Mouse (Mus musculus) mesoderm, embryonic 11.5 days (tissue): ENCODE data around the gene Gm10570.
A peak's percentile ranks its signal among the peaks of the same experiment; 100 is the strongest.

Experiments
- DNase-seq: peaks from one replicate; pipeline ENCODE4 v3.0.0-alpha.2; 2012; ENCODE audit warnings: low read depth, low spot score

Gene Gm10570

DNA sequence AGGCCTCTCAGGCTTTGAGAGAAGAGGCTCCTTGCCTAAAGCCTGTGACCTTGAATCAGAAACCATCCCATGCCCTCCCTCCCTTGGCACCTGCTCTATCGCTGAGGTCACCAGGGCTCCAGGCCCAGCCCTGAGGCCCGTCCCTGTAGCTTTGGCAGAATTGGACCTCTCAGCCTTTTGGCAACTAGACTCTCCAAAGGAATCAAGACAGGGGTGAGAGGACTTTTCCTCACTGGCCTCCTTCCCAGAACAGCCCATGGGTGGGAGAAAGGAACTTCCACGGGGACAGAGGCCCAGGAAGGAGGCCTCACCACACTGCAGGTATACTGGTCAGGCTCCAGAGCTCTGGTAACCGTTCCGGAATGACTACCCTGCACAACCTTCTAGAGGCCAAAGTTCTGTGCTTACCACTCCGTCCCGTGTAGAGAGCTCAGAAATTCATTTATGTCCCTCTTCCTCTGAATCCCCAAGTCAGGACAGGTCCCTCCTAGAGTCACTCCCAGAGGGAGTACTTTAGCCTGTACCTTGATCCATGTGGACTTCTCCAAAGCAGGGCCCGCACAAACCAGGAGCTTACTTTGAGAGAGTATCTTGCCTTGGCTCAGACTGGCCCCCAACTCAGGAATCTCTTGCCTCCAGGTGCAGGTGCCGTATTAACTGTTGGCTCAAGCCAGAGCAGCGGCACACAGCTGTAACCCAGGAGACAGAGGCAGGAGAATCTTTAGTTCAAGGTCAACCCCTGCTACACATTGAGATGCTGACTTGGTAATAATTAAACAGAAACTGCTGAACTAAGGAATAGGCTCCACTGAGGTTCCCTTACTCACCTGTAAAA, 1.5 kb downstream of the Gm10570 start:
- no peak for DNase-seq

DNA sequence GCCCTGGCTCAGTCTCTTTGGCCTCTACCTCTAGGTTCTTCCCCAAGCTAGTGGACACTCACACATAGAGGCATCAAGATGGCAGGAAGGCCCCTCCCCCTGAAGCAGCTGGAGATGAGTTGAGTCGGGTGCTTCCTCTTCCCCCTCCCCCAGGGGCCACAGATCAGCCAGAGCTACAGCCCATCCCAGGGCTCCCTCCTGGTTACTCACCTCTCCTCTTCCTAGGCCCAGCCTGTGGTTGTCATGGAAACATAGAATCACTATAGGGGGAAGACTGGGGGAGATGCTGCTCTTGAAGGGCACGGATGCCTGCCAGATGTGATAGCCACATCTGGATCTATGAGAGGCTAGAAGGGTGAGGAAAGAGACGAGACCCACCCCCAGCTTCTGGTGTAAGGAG, 3.7 kb downstream of the Gm10570 start:
- peak; percentile 33 for DNase-seq

DNA sequence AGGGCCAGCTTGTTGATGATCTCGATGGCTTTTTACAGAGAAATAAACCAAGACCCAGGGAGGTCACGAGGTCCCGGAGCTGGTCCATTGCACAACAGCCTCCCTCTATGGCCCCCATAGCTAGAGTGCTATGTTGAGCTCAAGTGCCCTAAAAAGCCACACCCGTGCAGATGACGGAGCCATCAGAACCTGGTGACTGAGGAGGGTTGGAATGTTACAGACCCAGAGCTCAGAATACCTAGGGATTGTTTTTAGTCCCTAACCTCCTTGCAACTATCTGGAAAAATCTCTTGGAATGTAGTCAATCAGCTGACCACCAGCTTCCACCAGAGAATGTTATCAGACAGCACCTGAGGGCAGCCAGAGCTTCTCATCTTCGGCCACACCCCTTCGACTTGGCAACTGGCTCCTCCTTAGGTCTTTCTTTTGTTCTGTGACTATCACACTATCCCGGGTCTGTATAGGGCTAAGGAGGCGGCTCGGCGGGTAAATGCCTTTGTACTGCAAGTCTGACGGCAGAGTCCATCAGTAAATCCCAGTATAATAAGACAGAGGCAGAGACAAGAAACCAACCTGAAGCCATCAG, 6.1 kb downstream of the Gm10570 start:
- no peak for DNase-seq

DNA sequence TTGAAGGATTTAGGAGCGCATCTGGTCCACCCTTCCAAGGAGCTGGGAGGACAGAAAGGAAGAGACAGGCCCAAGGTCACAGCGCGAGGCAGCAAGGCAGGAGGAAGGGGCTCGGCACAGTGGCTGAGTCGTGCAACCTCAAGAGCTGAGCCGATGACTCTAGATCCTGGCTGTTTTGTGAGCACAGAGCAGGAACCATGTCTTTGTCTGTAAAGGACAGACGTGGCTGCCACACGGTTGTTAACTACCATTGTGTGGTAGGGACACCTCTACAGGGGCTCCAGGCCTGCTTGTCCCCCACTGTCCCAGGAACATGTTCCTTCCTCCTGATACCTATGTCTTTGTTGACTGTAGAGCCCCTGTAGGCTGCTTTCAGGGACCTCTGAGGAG, 8.8 kb downstream of the Gm10570 start:
- DNase-seq: no peak

DNA sequence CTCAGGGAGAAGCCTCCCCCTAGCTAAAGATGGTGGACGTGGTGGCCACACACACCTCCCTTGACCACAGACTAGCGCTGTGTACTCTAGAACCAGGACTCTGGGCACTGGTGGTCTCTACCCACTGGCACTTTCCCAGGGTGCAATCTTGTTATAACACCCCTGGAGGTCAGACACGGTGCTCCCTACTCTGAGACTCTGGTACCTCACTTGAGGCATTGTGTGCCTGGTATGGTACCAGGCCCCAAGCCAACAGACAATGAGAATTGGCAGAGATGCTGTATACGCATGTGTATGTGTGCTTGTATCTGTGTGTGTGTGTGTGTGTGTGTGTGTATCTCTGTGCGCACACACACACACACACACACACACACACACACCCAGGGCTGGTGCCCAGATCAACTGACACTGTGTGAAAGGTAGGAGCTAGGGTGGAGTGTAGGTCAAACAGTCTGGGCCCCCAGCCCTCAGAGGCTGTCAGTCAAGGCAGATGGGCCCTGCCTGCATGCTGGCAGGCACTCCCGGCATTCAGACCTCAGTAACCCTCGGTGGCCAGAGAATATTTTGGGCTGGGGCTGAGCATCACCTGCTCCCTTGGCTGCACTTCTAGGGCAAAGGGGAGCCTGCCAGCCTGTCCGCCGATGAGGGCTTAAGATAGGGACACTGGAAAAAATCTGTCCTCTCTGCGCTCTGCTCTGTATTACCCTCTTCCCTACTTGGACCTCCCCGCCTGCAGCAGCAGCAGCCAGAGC, 9.4 kb downstream of the Gm10570 start:
- DNase-seq: no peak

DNA sequence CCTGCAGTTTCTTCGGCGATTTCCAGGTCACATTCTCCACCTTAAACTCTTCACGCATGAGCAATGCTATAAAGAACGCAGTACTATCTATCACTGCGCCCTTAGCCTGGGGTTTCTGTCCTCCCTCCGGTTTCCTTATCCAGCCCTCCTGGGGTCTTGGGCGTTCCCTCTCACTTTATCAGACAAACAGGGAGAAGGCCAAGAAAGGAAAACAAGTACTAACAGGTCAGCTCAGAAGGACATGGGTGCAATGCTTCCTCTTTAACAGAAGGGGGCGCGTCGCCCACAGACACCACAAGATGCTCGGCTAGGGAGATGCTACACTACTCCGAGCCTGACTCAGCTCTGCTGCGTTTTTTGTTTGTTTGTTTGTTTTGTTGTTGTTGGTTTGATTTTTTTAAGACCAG, 11.3 kb downstream of the Gm10570 start:
- peak; percentile 70 for DNase-seq

DNA sequence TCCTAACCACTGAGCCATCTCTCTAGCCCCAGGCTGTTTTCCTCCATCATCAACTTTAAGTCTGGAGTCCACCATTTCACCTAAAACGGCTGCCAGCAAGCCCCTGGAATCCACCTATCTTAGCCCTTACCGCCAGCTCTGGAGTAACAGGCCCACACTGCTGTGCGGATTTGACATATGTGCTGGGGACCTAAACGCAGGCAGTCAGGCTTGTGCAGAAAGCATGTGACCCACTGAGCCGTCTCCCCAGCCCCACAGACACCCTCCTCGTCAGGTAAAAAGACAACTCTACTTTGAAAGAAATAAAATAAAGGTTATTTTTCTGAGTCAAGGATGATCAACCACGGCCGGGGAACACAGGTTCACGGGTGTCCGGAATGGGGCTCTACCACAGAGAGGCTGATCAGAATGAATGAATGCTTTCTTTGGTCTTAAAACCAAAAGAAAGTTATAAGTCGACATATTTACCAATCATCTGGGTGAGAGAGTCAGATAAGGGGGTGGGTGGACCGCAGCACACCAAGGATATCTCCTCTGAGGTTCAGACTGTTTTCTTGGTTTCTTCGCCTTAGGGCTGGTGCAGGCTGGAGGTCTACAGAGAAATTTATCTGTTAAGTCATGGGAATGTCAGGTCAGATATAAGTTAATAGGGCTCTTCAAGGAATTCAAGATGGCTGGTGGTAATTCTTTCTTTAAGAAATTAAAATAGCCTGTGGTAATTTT, 12.1 kb downstream of the Gm10570 start:
- DNase-seq: no peak

DNA sequence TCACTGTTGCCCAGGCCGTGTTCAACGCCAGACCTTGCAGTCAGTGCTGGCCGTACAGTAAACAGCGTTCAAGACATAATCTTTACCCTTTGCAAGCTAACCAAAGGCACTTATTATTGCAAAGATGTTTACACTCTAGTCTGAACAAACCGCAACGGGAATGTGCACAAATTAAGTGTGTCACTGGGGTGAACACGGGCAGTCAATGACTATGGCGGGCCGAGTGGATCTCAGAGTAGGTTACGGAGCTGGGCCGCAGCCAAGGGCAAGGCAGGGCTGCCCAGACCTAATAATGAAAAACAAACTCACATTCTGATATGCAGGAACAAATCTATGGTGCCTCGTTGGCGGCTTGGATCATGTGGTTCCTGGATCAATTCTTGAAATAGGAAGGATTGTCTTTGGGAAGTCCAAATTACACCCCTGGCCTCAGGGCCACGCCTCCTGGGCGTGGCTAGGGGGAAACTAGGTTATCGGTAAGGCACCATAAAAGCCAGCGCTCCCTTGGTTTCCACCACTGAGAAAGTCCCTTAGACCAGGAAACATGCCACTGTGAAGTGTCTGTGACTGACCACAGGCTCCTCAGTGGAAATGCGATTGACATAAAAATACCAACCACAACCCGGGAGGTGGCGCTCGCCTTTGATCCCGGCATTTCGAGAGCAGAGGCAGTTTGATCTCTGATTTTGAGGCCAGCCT, 13.3 kb downstream of the Gm10570 start:
- DNase-seq: no peak

DNA sequence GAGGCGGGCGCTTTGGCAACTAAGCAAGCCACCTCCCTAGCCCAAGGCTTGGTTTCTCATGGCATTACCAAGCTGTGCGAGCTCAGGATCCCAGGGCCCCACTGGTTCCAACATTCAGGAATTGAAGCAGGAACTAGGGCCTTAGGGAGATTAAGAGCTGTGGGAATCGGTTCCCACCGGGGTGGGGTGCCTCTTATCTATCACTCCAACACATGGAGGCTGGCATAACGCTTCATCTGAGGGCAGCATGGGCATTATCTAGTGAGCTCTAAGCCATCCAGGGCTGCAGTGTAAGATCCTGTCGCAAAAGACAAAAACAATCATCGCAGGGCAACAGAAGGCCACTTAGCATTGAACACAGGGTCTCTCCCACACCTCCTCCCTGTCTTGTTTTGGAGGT, 14.0 kb downstream of the Gm10570 start:
- no peak for DNase-seq

DNA sequence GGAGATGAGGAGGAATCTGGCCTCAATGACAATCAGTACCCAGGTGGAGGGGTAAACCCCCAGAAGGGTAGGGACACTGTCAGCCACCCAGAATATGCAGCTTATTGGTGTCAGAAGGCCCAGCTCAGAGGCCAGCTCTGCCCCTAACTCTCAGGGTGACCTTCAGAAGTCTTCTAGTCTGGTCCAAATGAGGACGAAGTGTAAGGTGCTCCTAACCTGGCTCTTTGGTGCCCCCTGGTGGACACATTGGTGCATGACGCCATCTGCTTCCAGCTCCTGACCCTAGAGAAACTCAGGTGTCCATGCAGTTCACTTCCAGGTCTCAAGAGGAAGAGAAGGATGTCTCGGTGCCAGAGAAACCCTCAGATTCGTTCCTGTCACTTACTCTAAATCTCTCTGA, 16.2 kb downstream of the Gm10570 start:
- peak; percentile 83 for DNase-seq

DNA sequence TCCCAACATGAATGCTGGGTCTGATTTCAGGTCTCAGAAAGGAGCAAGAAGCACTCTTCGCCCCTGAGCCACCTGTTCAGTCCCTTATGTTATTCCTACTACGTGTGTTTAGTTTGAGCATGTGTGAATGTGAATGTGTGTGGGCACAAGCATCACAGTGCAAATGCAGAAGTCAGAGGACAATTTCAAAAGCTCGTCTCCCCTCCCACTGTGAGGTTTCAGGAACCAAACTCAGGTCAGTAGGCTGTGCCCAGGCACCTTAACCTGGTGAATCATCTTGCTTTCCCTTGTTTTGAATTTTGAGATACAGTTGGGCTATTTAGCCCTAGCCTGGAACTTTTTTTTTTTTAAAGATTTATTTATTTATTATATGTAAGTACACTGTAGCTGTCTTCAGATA, 18.6 kb downstream of the Gm10570 start:
- no peak for DNase-seq

DNA sequence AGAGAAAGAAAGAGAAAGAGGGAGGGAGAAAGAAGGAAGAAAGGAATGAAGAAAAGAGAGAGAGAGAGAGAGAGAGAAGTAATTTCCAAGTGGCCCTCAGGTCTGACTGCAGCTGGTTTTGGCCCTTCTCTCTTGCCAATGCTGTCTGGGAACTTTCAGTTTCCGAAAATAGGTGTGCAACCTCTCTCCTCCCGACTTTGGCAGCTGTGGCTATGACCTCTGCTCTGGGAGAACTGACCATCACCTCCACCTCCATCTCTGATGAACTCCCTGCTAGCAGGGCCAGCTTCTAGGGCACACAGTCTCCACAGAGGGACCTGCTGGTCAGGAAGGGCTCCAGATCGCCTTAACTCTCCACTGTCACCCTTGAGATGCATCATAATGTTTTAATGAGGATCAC, 21.9 kb downstream of the Gm10570 start:
- no peak for DNase-seq

DNA sequence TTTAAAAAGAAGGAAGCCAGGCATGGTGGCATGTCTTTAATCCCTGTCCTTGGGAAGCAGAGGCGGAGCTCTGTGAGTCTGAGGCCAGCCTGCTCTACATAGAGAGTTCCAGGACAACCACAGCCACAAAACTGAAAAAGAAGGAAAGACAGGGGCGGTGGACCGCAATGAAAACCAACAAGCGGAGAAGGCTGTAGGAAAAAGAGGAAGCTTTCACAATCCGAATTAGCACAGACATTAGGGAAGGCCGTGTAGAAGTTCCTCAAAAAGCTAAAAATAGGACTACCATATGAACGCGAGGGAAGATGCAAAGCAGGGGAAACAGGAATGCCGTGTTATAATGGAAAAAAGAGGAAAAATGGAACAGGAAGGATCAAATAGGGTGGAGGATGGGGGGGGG, 24.6 kb downstream of the Gm10570 start:
- DNase-seq: no peak

DNA sequence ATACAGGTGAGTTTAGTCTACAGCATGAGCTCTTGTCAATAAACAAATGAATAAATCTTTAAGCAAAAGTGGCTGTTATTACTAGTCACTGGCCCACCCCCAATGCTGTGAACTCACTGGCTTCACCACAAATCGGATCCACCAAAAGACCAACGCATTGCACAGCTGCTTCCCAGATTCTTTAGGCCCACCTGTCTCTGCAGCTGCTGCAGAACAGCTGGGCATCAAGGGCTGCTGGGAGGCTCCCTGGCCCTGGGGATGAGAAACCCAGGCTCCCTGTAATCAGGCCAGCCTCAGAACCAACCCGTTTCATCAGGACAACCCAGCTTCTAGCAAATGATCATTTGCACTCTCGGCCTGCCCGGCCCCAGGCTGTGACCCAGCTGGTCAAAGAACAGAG, 25.6 kb downstream of the Gm10570 start:
- no peak for DNase-seq

DNA sequence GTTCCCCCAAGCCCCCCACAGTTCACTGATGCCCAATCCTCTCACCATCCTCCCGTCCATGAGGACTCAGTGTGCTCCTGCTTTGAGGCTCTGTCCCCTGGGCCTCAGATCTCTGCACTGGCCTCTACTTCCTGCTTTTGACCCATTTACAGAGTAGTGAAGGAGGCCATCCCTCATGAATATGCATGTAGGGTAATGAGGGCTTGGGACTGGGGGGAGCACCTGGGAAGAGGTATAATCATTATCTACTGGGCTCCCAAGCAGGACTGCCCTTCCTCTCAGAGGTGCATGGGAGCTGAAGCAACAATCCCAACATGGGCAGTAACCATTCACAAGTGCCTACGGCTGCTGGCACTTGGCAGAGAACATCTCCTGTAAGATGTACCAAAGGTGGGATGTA, 29.4 kb downstream of the Gm10570 start, which contains the start of gene Serinc2:
Gene Serinc2 (minus strand): TSS at position 101 of the 400 bp plus-strand sequence.
- no peak for DNase-seq

DNA sequence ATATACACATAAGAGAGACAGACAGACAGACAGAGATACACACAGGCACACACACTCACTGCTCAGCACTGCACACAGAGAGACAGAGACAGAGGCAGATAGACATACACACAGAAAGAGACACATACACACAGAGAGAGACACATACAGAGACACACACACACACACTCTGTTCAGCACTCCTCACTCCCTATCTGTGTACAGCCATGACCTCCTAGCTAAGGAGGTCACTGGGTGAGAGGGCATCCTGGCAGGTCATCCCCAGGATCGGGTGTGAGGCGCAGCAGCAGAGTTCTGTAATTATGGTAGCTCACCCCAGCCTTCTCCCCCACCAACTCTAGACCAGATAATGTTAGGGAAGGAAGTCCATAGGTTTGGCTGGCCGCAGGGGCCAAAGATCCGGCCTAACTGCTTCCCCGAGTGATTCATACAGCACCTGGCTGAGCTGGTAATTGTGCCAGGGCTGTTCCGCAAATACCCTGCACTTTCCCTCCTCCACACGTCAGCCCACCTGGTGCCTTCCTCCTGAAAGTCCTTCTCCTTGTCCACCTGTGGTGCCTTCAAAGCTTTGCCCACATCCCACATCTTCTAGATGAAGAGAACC, 31.8 kb downstream of the Gm10570 start:
- DNase-seq: no peak

DNA sequence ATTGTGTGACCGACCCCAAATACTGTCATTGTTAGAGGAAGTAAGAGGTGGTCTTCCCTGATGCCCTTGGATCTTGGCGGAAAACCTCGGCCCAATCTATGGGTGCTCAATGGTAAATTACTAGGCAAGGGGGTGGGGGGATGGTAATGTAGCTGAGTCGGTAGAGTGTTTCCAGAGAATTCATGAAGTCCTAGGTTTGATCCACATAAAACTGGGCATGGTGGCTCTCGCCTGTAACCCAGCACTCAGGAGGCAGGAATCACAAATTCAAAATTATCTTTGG, 32.7 kb downstream of the Gm10570 start:
- DNase-seq: no peak

DNA sequence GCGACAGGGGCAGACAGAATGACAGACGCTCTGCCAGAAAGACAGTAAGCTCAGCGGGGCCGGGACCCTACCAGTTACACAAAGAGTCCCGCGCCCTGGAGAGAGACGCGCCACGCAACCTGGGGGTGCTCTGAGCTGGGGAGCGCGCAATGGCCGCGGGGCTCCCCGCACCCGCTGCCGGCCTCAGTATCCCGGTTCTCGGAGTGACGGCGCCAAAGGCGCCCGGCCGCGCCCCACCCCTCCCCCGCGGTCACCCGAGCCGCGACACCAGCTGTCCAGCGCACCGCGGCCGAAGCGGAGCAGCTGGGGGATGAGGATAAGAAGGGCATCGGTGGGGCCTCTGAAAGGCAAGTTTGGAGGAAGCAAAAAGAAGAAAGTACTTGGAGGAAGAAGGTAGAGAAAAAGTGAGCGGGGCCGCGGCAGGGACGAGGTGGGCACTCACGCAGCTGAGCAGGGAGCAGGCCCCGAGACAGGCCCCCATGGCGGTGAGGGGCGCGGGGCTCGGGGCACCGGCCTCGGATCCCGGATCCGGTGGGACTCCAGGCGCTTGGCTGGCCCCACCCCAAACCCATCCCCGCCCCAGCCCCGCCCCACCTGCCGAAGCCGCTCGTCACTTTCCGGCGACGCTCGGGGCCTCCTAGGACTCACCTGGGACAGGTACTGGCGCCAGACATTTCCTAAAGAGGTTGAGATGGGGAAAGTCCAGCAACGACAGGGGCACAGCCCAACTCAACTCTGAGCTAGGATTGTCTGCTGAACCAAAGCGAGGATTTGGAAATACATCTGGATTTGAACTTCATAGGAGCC, 33.3 kb downstream of the Gm10570 start:
- DNase-seq: peak; percentile 63

DNA sequence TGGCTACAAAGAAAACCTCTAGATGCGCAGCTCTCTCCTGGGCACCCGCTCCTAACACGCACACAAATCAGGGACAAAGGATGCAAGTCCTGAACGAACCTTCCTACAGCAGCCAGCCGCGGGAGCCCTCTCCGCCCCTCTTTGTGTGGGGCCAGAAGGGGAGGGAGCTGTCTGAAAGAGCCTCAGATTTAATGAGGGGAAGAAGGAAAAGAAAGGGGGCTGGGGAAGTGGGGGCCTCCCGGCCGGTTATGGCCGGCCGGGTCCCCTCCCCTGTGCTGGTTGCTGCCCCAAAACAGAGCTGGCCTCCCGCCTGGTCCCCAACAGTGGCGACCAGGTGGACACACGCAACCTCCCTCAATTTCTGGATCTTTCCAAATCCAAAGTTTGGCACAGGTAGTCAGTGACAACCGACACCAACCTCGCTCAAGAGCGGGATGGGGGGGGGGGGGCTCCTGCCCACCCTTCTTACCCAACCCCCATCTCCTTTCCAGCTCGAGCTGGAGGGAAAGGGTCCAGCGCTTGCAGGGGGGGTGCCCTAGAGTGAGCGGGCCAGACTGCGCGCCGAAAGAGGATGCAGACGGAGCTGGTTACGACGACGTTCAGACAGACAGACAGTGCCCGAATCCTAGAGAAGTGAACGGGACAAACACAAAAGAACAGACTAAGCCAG, 34.0 kb downstream of the Gm10570 start:
- peak; percentile 78 for DNase-seq
